Mouse (Mus musculus) G1E (cell line): ENCODE measurements at regions not wholly inside any gene's neighbourhood (a gene's known extent, or its start where the extent isn't known, plus 50 kb on each side); places are given as distances from the start of the nearest gene placed in this dataset.

Experiments used
- ATAC-seq: 2 replicates; pipeline ENCODE4 v1.8.0; 2016; ENCODE audit warnings: mild to moderate bottlenecking; ENCODE audit not compliant: insufficient number of reproducible peaks, poor library complexity, low FRiP score, severe bottlenecking; ENCODE audit errors: extremely low read depth
- DNase-seq: peaks from one replicate; pipeline ENCODE4 v3.0.0; 2012; ENCODE audit warnings: low spot score
- H3K27me3 ChIP-seq: 2 replicates; pipeline ENCODE4 v1.6.1; 2012; ENCODE audit warnings: mild to moderate bottlenecking, low read length, inconsistent platforms; ENCODE audit not compliant: insufficient read depth
- H3K36me3 ChIP-seq: replicated peaks from 2 replicates; pipeline ENCODE3; 2012; ENCODE audit warnings: mild to moderate bottlenecking, inconsistent platforms
- H3K4me1 ChIP-seq: 2 replicates; pipeline ENCODE4 v1.6.1; 2012; ENCODE audit warnings: low read depth, low read length, inconsistent platforms, mixed read lengths; ENCODE audit not compliant: insufficient read depth
- H3K4me3 ChIP-seq: 2 replicates; pipeline ENCODE4 v1.5.1; 2012; ENCODE audit warnings: low read depth, mild to moderate bottlenecking, inconsistent platforms, low read length, moderate library complexity, mixed read lengths
- H3K9me3 ChIP-seq: replicated peaks from 2 replicates; pipeline ENCODE4 v1.6.1; 2012; ENCODE audit warnings: inconsistent platforms
- CTCF ChIP-seq: IDR thresholded peaks from 2 replicates; pipeline ENCODE4 v1.5.1; 2012; ENCODE audit warnings: low read depth, low read length, inconsistent platforms, mixed read lengths
- GATA1 ChIP-seq: IDR thresholded peaks from 2 replicates; pipeline ENCODE4 v1.6.1; 2012; ENCODE audit warnings: borderline replicate concordance, low read length, inconsistent platforms, mixed read lengths
- GATA2 ChIP-seq: IDR thresholded peaks from 2 replicates; pipeline ENCODE4 v1.6.1; 2012; ENCODE audit warnings: low read depth, low read length, inconsistent platforms, borderline replicate concordance
- POLR2AphosphoS5 ChIP-seq: IDR thresholded peaks from 2 replicates; pipeline ENCODE4 v1.6.1; 2012; ENCODE audit warnings: low read depth, low read length, inconsistent platforms; ENCODE audit not compliant: insufficient replicate concordance
- TAL1 ChIP-seq: conservative IDR thresholded peaks from 2 replicates; pipeline ENCODE4 v1.6.1; 2012; ENCODE audit warnings: low read depth, low read length, inconsistent platforms, mixed read lengths

GRCm38 (mm10) chr10:110642065-110642690, 103.1 kb upstream of the E2f7 start:
- Histone ChIP-seq H3K36me3 (no peaks in the 10 kb centered on the region), H3K9me3 (peaks cover 17% of the 10 kb centered on the region; the same call in 1 of the 2 replicates), H3K4me1 (no peaks in the 10 kb centered on the region), H3K27me3 (no peaks in the 10 kb centered on the region), H3K4me3 (no peak overlapping the region)
- ATAC-seq (no peak), DNase-seq (no peak)
- TF ChIP-seq CTCF (no peak), GATA1 (no peak), TAL1 (no peak), POLR2AphosphoS5 (no peak), GATA2 (no peak)

GRCm38 (mm10) chr10:110647603-110648002, 97.6 kb upstream of the E2f7 start:
- TF ChIP-seq CTCF (no peak), GATA1 (no peak), POLR2AphosphoS5 (no peak), GATA2 (no peak), TAL1 (no peak)
- DNase-seq = no peak

GRCm38 (mm10) chr10:110650107-110650506, 95.1 kb upstream of the E2f7 start:
- Histone ChIP-seq H3K9me3 (peaks cover 21% of the 10 kb centered on the region), H3K36me3 (no peaks in the 10 kb centered on the region), H3K27me3 (no peaks in the 10 kb centered on the region), H3K4me3 (no peak overlapping the region), H3K4me1 (no peaks in the 10 kb centered on the region)
- TF ChIP-seq GATA1 = no peak
- DNase-seq = no peak
- no peak for ATAC-seq

More at GRCm38 (mm10) chr10:110647603-110648002, 97.6 kb upstream of the E2f7 start:
- H3K36me3 ChIP-seq = no peaks in the 10 kb centered on the region
- no peaks in the 10 kb centered on the region for H3K27me3 ChIP-seq
- no peak overlapping the region for H3K4me3 ChIP-seq
- H3K9me3 ChIP-seq = peaks cover 16% of the 10 kb centered on the region
- H3K4me1 ChIP-seq = no peaks in the 10 kb centered on the region
- no peak for ATAC-seq

GRCm38 (mm10) chr10:110650851-110651250, 94.4 kb upstream of the E2f7 start:
- Histone ChIP-seq H3K27me3 (no peaks in the 10 kb centered on the region), H3K36me3 (no peaks in the 10 kb centered on the region), H3K9me3 (peaks cover 22% of the 10 kb centered on the region), H3K4me1 (no peaks in the 10 kb centered on the region), H3K4me3 (no peak overlapping the region)
- TF ChIP-seq POLR2AphosphoS5 = no peak
- TF ChIP-seq TAL1 = no peak
- TF ChIP-seq GATA2 = no peak
- TF ChIP-seq CTCF = no peak
- TF ChIP-seq GATA1 = no peak
- ATAC-seq = no peak
- no peak for DNase-seq

- no peak overlapping the region for H3K4me3 ChIP-seq
- H3K27me3 ChIP-seq = no peaks in the 10 kb centered on the region
- ATAC-seq (no peak), DNase-seq (no peak)
- H3K36me3 ChIP-seq = no peaks in the 10 kb centered on the region
- H3K4me1 ChIP-seq = no peaks in the 10 kb centered on the region
- TF ChIP-seq TAL1 = no peak
- peaks cover 19% of the 10 kb centered on the region for H3K9me3 ChIP-seq
These were observed 91.2 kb upstream of the E2f7 start for GRCm38 (mm10) chr10:110654070-110654469.

- Histone ChIP-seq H3K27me3 (no peaks in the 10 kb centered on the region), H3K36me3 (no peaks in the 10 kb centered on the region), H3K9me3 (peaks cover 15% of the 10 kb centered on the region), H3K4me3 (no peak overlapping the region), H3K4me1 (no peaks in the 10 kb centered on the region)
- TF ChIP-seq POLR2AphosphoS5 = no peak
- TF ChIP-seq GATA1 = no peak
- no peak for TF ChIP-seq CTCF
- TF ChIP-seq TAL1 = no peak
- TF ChIP-seq GATA2 = no peak
- DNase-seq = no peak
- ATAC-seq = no peak
These were observed 87.0 kb upstream of the E2f7 start for GRCm38 (mm10) chr10:110658153-110658695.

GRCm38 (mm10) chr10:110676503-110676902, 68.7 kb upstream of the E2f7 start:
- no peak for TF ChIP-seq GATA2
- no peak for TF ChIP-seq GATA1
- no peak for TF ChIP-seq POLR2AphosphoS5
- TF ChIP-seq TAL1 = no peak
- no peak for TF ChIP-seq CTCF
- DNase-seq (no peak), ATAC-seq (peak; percentile 15; the same call in 1 of the 2 replicates)
- Histone ChIP-seq H3K4me3 (no peak overlapping the region), H3K27me3 (no peaks in the 10 kb centered on the region), H3K36me3 (no peaks in the 10 kb centered on the region), H3K9me3 (peaks cover 14% of the 10 kb centered on the region; the same call in 1 of the 2 replicates), H3K4me1 (no peaks in the 10 kb centered on the region)
